Mouse (Mus musculus): ENCODE results near the gene Nedd9. TPM values are rescaled to one million over a fixed set of nuclear protein-coding genes. Genes with fewer than 3 reads are reported as not detected.

Nedd9 gene
- polyA plus RNA-seq, 1 experiment from 2014 or later: 42.1 TPM

GRCm38 (mm10) chr13:41345756-41346155, 141.4 kb downstream of the Nedd9 start:
- no peak for DNase-seq (ENCODE audit: low spot score)

GRCm38 (mm10) chr13:41345306-41345705, 141.9 kb downstream of the Nedd9 start:
- DNase-seq (ENCODE audit: low spot score): no peak

- no peak for DNase-seq (ENCODE audit: low spot score)
These were observed 143.3 kb downstream of the Nedd9 start for GRCm38 (mm10) chr13:41343887-41344266.

- DNase-seq (ENCODE audit: low spot score): no peak
These were observed 143.8 kb downstream of the Nedd9 start for GRCm38 (mm10) chr13:41343163-41343886.

GRCm38 (mm10) chr13:41341422-41341821, 145.7 kb downstream of the Nedd9 start:
- no peak for DNase-seq (ENCODE audit: low spot score)

- DNase-seq (ENCODE audit: low spot score): no peak
These were observed 147.4 kb downstream of the Nedd9 start for GRCm38 (mm10) chr13:41339653-41340351.

GRCm38 (mm10) chr13:41339195-41339594, 148.0 kb downstream of the Nedd9 start:
- DNase-seq (ENCODE audit: low spot score): no peak

- no peak for DNase-seq (ENCODE audit: low spot score)
These were observed 149.8 kb downstream of the Nedd9 start for GRCm38 (mm10) chr13:41337407-41337806.

GRCm38 (mm10) chr13:41336260-41336659, 150.9 kb downstream of the Nedd9 start:
- DNase-seq (ENCODE audit: low spot score): no peak

GRCm38 (mm10) chr13:41335767-41336166, 151.4 kb downstream of the Nedd9 start:
- DNase-seq (ENCODE audit: low spot score): no peak

- DNase-seq (ENCODE audit: low spot score): no peak
These were observed 152.5 kb downstream of the Nedd9 start for GRCm38 (mm10) chr13:41334641-41335000.

GRCm38 (mm10) chr13:41333889-41334640, 153.1 kb downstream of the Nedd9 start:
- no peak for DNase-seq (ENCODE audit: low spot score)

GRCm38 (mm10) chr13:41331671-41332340, 155.4 kb downstream of the Nedd9 start:
- DNase-seq (ENCODE audit: low spot score): no peak

GRCm38 (mm10) chr13:41330589-41331345, 156.4 kb downstream of the Nedd9 start:
- no peak for DNase-seq (ENCODE audit: low spot score)

GRCm38 (mm10) chr13:41330051-41330450, 157.1 kb downstream of the Nedd9 start:
- DNase-seq (ENCODE audit: low spot score): no peak

GRCm38 (mm10) chr13:41328481-41328880, 158.7 kb downstream of the Nedd9 start:
- no peak for DNase-seq (ENCODE audit: low spot score)

- no peak for DNase-seq (ENCODE audit: low spot score)
These were observed 159.6 kb downstream of the Nedd9 start for GRCm38 (mm10) chr13:41327546-41327945.

- DNase-seq (ENCODE audit: low spot score): no peak
These were observed 161.0 kb downstream of the Nedd9 start for GRCm38 (mm10) chr13:41326134-41326533.

- no peak for DNase-seq (ENCODE audit: low spot score)
These were observed 161.8 kb downstream of the Nedd9 start for GRCm38 (mm10) chr13:41325346-41325745.

- no peak for DNase-seq (ENCODE audit: low spot score)
These were observed 162.5 kb downstream of the Nedd9 start for GRCm38 (mm10) chr13:41324631-41325030.

- no peak for DNase-seq (ENCODE audit: low spot score)
These were observed 165.7 kb downstream of the Nedd9 start for GRCm38 (mm10) chr13:41321433-41321832.
